Mouse (Mus musculus) bone marrow, adult 2 months (tissue): Measurements from ENCODE around the gene Romo1. TPM values are rescaled to one million over a fixed set of nuclear protein-coding genes. Genes with fewer than 3 reads are reported as not detected.
A peak's percentile ranks its signal among the peaks of the same experiment; 100 is the strongest.
"Not testable (repeated sequence)": the region's sequence is repeated elsewhere in the genome, so short reads cannot be mapped to it uniquely, and the experiment has no call there.

Source experiments
- H3K27ac ChIP-seq: fragments of 200-500 bp; 2 replicates; pipeline ENCODE4 v1.5.1; 2012; ENCODE audit warnings: low read depth, mild to moderate bottlenecking, control low read depth, inconsistent platforms, low read length; ENCODE audit not compliant: control insufficient read depth, poor library complexity, insufficient read depth
- H3K4me1 ChIP-seq: fragments of 200-500 bp; 2 replicates; pipeline ENCODE4 v1.6.1; 2011; ENCODE audit warnings: low read length; ENCODE audit not compliant: control insufficient read depth, insufficient read depth
- H3K4me3 ChIP-seq: fragments of 200-500 bp; replicated peaks from 2 replicates; pipeline ENCODE3; 2011; ENCODE audit warnings: mild to moderate bottlenecking, low read depth, low read length, control low read depth; ENCODE audit not compliant: control insufficient read depth
- CTCF ChIP-seq: fragments of 200-500 bp; IDR thresholded peaks from 2 replicates; pipeline ENCODE4 v1.5.1; 2011; ENCODE audit warnings: low read length, control low read depth; ENCODE audit not compliant: control insufficient read depth, insufficient read depth
- POLR2A ChIP-seq: fragments of 200-500 bp; IDR thresholded peaks from 2 replicates; pipeline ENCODE4 v1.6.1; 2011; ENCODE audit warnings: low read depth, mild to moderate bottlenecking, control low read depth, low read length, borderline replicate concordance; ENCODE audit not compliant: control insufficient read depth
- WGBS: fragments of 180-500 bp; shearing (Covaris S2); methylation state at CpG from one replicate; pipeline ENCODE4 v1.1.7; 2018; 5-methylcytosine and 5-hydroxymethylcytosine counted together
- polyA plus RNA-seq: library from polyadenylated mRNA; stranded (reverse); fragments of >200 nt; gene quantifications from 2 replicates; pipeline ENCODE4 v1.2.4, GENCODE M21; 2011; ENCODE audit warnings: low replicate concordance; ENCODE audit not compliant: missing spikeins, insufficient read depth, insufficient read length

Romo1 gene
- polyA plus RNA-seq = 109 and 111 TPM in 2 replicates

DNA sequence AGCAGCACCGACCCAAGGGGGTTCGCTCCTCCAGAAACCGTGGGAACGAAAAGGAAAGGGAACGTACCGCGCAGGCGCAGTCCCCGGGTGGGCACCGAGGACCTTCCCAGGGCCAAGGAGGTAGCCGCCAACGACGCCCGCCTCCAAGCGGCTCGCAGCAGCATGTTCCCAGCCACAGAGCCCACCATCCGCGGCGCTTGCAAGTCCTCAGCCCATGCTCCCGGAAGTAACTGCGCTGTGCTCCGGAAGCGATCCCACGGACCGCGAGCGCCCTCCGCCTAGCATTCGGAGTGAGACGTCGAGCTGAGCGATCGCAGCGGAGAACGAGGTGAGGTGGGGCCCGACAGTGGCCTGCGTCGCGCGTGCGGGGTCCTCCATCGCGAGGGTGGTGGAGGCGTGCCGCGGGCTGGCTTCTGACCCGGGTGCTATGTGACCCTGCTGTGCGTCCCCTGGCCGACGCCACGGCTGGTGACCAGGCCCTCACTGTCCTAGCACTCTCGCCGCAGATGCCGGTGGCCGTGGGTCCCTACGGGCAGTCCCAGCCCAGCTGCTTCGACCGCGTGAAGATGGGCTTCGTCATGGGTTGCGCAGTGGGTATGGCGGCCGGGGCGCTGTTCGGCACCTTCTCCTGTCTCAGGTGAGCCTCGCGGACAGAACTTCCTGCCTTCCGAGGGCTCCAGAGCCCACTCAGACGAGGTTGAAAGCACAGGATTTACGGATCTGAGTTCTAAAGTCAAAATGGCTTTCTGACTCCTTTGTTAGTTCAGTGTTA lies at the start of gene Romo1, which contains the start of gene Nfs1:
Romo1 (plus strand) TSS at position 87 of the 772 bp plus-strand sequence.
Nfs1 (minus strand) TSS at position 234 of the 772 bp plus-strand sequence.
- Histone ChIP-seq H3K27ac (peak within 1 kb of the TSS; percentile 86), H3K4me1 (peaks cover 2% of the 10 kb centered on the region), H3K4me3 (peak within 1 kb of the TSS; percentile 89)
- 0% methylated on average over 70 of the region's 70 CpGs for WGBS
- TF ChIP-seq POLR2A (peak; percentile 87; the same call in 1 of the 2 replicates), CTCF (peak; percentile 33; the same call in 1 of the 2 replicates)

DNA sequence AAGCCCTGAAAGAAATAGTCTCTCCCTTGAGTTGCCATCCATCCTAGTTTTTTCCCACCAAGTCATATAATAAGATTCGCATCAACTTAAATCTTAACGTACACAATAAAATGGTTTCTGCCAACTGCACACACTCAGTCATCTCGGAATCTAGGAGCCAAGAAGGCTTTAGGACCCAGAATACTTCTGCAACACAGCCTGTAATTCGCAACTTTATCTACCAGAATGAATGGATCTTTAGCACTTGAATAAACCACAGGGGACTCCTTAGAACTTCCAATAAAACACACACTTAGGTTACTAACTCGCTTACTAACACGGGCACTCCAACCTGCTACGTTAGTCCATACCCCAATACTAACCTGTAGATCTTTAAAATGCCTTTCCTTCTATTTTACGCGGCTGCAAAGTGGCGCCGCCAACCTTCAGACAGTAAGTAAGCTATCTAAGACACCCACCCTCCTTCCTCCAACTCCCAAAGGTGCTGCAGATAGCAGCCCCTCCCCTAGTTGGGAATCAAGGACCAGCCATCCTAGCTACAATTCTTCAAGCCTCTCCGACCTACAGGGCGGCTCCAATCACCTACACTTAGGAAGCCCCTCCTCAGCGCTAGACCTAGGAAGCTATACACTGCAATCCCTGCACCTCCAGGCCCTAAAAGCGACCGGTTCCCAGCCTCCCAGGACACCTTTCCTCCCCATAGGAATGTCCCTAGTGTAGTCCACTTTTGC lies 33.0 kb upstream of the Romo1 start:
- 1% methylated on average over 16 of the region's 16 CpGs for WGBS
- Histone ChIP-seq H3K4me3 (peak overlapping the region; percentile 92), H3K4me1 (peaks cover 1% of the 10 kb centered on the region; the same call in 1 of the 2 replicates), H3K27ac (peak overlapping the region; percentile 95)
- TF ChIP-seq POLR2A (no peak), CTCF (no peak)

DNA sequence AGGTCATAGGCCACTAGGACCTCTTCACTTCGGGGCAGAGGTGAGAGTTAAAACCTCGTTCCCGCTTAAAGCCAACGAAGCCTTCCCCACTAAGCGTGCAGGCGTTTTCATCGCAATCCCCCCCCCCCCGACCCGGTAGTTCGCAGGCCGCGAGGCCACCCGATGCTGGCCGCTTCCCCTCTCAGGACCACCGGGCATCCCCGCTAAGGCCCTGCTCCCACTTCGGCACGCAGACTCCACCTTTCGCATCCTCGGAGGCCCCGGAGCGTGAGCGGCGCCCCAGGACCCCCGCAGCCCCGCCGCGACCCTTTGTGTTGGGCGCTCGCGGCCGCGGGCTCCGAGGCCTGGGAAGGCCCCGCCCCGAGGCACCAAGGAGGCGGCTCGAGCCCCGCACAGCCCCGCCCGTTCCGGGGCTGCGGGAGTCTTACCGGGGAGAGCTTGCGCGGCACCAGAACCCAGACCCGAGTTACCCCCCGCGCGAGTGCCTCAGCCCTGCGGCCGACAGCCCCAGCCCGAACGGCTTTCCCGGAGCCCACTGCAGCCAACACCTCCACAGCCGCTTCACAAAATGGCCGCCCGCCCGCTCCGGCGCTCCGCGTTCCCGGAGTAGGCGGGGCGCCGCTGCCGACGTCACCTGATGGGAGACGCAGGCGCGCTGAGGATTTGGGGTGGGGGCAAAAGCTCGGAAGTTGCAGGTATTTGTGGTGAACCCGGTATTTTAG lies 32.3 kb upstream of the Romo1 start, which contains the start of the genes Cpne1 and Rbm12:
Cpne1 (minus strand) TSS at position 608 of the 722 bp plus-strand sequence.
Rbm12 (minus strand) TSS at position 621 of the 722 bp plus-strand sequence.
- TF ChIP-seq POLR2A = peak; percentile 76; the same call in 1 of the 2 replicates
- TF ChIP-seq CTCF = no peak
- no peaks in the 10 kb centered on the region; the same call in 1 of the 2 replicates for H3K4me1 ChIP-seq
- under 1% methylated on average over 73 of the region's 74 CpGs for WGBS
- H3K27ac ChIP-seq = peak within 1 kb of the TSS; percentile 95
- H3K4me3 ChIP-seq = peak within 1 kb of the TSS; percentile 92

DNA sequence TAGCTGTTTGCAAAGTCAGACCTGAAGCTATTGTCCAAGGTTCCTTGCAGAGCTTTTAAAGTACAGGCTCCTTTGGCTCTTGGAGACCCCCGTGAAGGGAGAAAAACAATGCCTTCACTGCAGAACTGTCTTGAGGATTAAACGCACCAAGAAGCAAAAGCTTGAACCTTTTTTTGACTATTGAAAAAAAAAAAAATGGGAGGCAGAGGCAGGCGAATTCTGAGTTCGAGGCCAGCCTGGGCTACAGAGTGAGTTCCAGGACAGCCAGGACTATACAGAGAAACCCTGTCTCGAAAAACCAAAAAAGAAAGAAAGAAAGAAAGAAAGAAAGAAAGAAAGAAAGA lies 31.8 kb upstream of the Romo1 start:
- H3K27ac ChIP-seq = peak overlapping the region; percentile 95; the same call in 1 of the 2 replicates
- WGBS = 8% methylated on average over 5 of the region's 5 CpGs
- H3K4me1 ChIP-seq = not testable (repeated sequence)

DNA sequence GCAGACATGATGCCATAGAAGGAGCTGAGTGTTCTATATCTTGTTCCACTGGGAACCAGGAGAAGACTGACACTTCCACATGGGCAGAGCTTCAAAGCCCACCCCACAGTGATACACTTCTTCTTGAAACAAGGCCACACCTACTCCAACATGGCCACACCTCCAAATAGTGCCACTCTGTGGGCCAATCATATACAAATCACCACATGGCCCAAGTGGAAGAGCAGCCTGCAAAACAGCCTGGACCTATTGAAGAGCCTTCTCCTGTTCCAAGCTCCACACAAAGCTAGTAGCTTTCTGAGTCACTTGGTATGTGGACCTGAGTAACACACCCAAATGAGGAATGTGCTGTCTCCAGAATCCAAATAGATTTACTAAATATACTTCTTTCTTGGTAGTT lies 24.3 kb upstream of the Romo1 start:
- H3K4me1 ChIP-seq = no peaks in the 10 kb centered on the region
- H3K4me3 ChIP-seq = no peak overlapping the region
- H3K27ac ChIP-seq = no peak overlapping the region
- TF ChIP-seq POLR2A = no peak

More for the DNA sequence above, 31.8 kb upstream of the Romo1 start:
- peak overlapping the region; percentile 92 for H3K4me3 ChIP-seq

DNA sequence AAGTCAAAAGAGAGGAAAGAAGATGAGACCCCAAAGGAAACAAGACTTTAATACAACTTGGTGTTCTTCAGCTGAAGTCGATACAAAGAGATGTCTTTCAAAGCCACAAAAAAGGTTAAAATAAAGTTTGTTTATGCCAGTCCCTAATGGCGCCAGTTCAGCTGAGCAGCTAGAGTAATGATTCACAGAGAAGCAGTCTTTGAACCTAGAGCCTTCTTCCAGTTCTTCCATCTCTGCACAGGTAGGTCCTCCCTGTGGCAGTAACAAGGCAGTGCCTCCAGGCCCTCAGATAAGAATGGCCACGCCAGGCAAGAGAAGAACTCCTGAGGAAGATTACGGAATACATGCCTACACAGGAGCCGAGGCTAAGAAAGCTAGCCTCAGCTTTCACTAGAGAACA lies 20.1 kb upstream of the Romo1 start:
- Histone ChIP-seq H3K4me1 (no peaks in the 10 kb centered on the region), H3K27ac (no peak overlapping the region), H3K4me3 (no peak overlapping the region)
- TF ChIP-seq POLR2A (no peak), CTCF (no peak)
- WGBS = 91% methylated on average over 5 of the region's 5 CpGs

DNA sequence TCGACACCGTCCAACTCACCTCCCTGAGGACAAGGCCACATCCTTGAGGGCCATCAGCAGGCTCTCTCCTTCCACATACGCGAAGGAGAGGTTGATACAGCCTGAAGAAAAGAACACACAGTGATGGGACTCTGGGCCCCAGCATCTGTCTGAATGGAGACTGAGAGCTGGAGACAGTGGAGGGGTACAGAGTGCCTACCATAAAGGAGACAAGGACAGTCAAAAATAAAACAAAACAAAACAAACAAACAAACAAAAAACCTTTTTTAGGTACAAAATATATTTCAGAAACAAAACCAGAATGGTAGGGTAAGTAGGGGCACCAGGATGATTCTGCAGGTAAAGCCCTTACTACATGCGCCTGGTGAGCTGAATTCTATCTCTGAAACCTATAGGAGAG lies 16.8 kb upstream of the Romo1 start, which contains the start of gene Gm28036:
Gm28036 (minus strand) TSS at position 101 of the 400 bp plus-strand sequence.
- Histone ChIP-seq H3K4me3 (no peak within 1 kb of the TSS), H3K4me1 (no peaks in the 10 kb centered on the region), H3K27ac (no peak within 1 kb of the TSS; the same call in 1 of the 2 replicates)
- TF ChIP-seq POLR2A (no peak), CTCF (no peak)
- WGBS = 98% methylated on average over 5 of the region's 5 CpGs

DNA sequence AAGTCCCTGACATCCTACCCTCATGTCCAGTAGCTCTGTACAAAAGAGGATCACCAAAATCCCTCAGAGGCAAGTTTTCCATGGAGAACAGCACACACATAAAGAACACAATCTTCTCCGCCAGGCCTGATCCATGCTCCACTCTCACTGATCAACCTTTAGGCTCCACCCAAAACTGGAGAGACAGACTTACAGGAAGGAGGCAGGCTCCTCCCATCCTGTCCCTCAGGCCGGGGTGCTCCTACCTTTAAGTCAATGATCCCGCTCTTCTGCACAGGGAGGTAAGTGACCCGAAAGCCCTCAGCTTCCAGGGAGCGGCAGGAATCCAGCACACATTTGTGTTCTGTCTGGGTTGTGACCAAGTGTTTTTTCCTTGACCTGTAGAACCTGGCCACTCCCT lies 9.7 kb upstream of the Romo1 start:
- whole genome bisulfite sequencing = 84% methylated on average over 5 of the region's 5 CpGs
- Histone ChIP-seq H3K4me3 (no peak overlapping the region), H3K4me1 (no peaks in the 10 kb centered on the region), H3K27ac (no peak overlapping the region)
- TF ChIP-seq POLR2A = no peak
- TF ChIP-seq CTCF = no peak
